Mouse (Mus musculus): ENCODE measurements at regions not wholly inside any gene's neighbourhood (a gene's known extent, or its start where the extent isn't known, plus 50 kb on each side); places are given as distances from the start of the nearest gene placed in this dataset.

DNA sequence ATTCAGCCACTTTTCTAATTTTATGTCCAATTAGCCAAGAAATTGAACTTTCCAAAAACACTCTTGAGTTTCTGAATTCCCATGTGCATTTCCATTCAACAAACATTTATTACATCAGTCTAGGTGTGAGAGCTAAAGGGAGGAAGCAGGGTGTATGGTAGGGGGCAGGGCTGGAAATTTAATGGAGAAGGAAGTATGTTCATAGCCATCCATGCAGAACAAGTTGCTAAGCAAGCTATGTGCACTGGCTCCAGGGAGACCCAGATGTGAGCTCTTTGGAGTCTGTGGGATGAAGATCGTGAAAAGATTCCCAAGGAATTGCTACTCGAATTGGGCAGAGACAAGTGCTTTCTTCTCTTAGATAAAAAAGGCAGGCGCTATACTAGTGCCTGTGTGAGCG is 388.2 kb upstream of the Fam92a start:
- no peaks in the 10 kb centered on the region for H3K4me1 ChIP-seq (ENCODE audit: control insufficient read depth in 2 of 2, insufficient read depth in 2 of 2, low read length in 2 of 2, poor library complexity in 1 of 2)
- H3K36me3 ChIP-seq (ENCODE audit: control insufficient read depth, insufficient read depth, low read length, poor library complexity, severe bottlenecking), result no peaks in the 10 kb centered on the region
- no peaks in the 10 kb centered on the region for H3K9me3 ChIP-seq (ENCODE audit: control insufficient read depth, insufficient read depth, low read depth, low read length)
- no peak for DNase-seq (ENCODE audit: low read depth, low spot score)
- H3K9ac ChIP-seq (ENCODE audit: insufficient read depth, low read depth, low read length, poor library complexity, severe bottlenecking), result no peak overlapping the region
- TF ChIP-seq MAFK (IDR thresholded peaks at IDR 0.05; ENCODE audit: insufficient read depth, low read depth, low read length) (no peak), CHD2 (IDR thresholded peaks at IDR 0.05; ENCODE audit: low read depth, low read length) (no peak), HCFC1 (IDR thresholded peaks at IDR 0.05; ENCODE audit: borderline replicate concordance, insufficient read depth, low read length) (no peak), ZC3H11A (IDR thresholded peaks at IDR 0.05; ENCODE audit: borderline replicate concordance, low read depth, low read length) (no peak), ZNF384 (IDR thresholded peaks at IDR 0.05; ENCODE audit: low read depth, low read length) (no peak)
- in situ Hi-C loops (cut with MboI; ENCODE audit: low sequenced_read_pairs in 2 of 2, unreplicated experiment in 2 of 2), result no loop called here
- no peak overlapping the region for H3K27ac ChIP-seq (ENCODE audit: insufficient read depth, low read depth, low read length, poor library complexity, severe bottlenecking)
- no peak overlapping the region for H3K4me3 ChIP-seq (ENCODE audit: insufficient read depth in 1 of 2, low read depth in 1 of 2, low read length in 2 of 2, poor library complexity in 1 of 2, severe bottlenecking in 1 of 2)

DNA sequence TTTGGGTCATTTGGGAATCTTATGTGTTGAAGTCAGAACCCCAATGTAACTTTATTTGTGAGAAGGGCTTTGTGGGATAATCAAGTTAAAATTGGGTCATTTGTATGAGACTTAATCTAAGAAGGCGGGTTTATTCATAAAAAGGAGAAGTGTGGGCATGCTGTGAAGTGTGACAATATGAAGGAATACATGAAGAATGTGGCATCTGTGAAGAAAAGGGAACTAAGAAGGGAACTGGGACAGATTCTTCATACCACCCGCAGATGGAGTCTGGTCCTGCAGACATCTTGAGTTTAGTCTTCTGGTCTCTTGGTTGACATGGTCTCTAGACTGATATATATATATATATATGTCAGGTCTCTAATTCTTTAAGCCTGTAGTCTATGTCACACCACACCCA is 385.3 kb upstream of the Fam92a start:
- no peaks in the 10 kb centered on the region for H3K9me3 ChIP-seq (ENCODE audit: control insufficient read depth, insufficient read depth, low read depth, low read length)
- DNase-seq (ENCODE audit: low read depth, low spot score), result no peak
- H3K4me3 ChIP-seq (ENCODE audit: insufficient read depth in 1 of 2, low read depth in 1 of 2, low read length in 2 of 2, poor library complexity in 1 of 2, severe bottlenecking in 1 of 2), result no peak overlapping the region
- no peaks in the 10 kb centered on the region for H3K4me1 ChIP-seq (ENCODE audit: control insufficient read depth in 2 of 2, insufficient read depth in 2 of 2, low read length in 2 of 2, poor library complexity in 1 of 2)
- TF ChIP-seq CHD2 (IDR thresholded peaks at IDR 0.05; ENCODE audit: low read depth, low read length), result no peak
- in situ Hi-C loops (cut with MboI; ENCODE audit: low sequenced_read_pairs in 2 of 2, unreplicated experiment in 2 of 2), result no loop called here
- H3K27ac ChIP-seq (ENCODE audit: insufficient read depth, low read depth, low read length, poor library complexity, severe bottlenecking), result no peak overlapping the region
- no peak overlapping the region for H3K9ac ChIP-seq (ENCODE audit: insufficient read depth, low read depth, low read length, poor library complexity, severe bottlenecking)
- no peaks in the 10 kb centered on the region for H3K36me3 ChIP-seq (ENCODE audit: control insufficient read depth, insufficient read depth, low read length, poor library complexity, severe bottlenecking)

DNA sequence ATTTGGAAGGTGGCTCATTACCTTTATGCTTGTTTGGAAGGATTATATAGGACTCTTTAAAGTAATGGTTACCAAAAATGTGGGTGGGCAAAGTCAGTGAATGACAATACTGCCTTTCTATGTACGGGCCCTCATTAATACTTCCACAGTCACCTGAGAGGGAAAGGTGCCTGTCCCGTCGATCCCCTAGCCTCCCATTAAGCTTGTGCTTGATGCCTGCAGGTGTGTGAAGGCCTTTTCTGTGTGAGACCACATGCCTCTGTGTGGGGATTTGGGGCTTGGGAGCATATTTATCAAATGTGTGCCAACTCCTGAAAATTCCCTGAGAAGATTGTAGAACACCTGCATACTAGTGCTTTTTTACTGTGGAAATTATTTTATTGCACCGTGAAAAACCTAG is 377.4 kb upstream of the Fam92a start:
- Histone ChIP-seq H3K9ac (ENCODE audit: insufficient read depth, low read depth, low read length, poor library complexity, severe bottlenecking) (no peak overlapping the region), H3K4me3 (ENCODE audit: insufficient read depth in 1 of 2, low read depth in 1 of 2, low read length in 2 of 2, poor library complexity in 1 of 2, severe bottlenecking in 1 of 2) (no peak overlapping the region), H3K36me3 (ENCODE audit: control insufficient read depth, insufficient read depth, low read length, poor library complexity, severe bottlenecking) (no peaks in the 10 kb centered on the region), H3K27ac (ENCODE audit: insufficient read depth, low read depth, low read length, poor library complexity, severe bottlenecking) (no peak overlapping the region), H3K9me3 (ENCODE audit: control insufficient read depth, insufficient read depth, low read depth, low read length) (no peaks in the 10 kb centered on the region), H3K4me1 (ENCODE audit: control insufficient read depth in 2 of 2, insufficient read depth in 2 of 2, low read length in 2 of 2, poor library complexity in 1 of 2) (no peaks in the 10 kb centered on the region)
- in situ Hi-C loops (cut with MboI; ENCODE audit: low sequenced_read_pairs in 2 of 2, unreplicated experiment in 2 of 2), result no loop called here
- no peak for DNase-seq (ENCODE audit: low read depth, low spot score)
- TF ChIP-seq HCFC1 (IDR thresholded peaks at IDR 0.05; ENCODE audit: borderline replicate concordance, insufficient read depth, low read length) (no peak), MAFK (IDR thresholded peaks at IDR 0.05; ENCODE audit: insufficient read depth, low read depth, low read length) (no peak), ZC3H11A (IDR thresholded peaks at IDR 0.05; ENCODE audit: borderline replicate concordance, low read depth, low read length) (no peak), CHD2 (IDR thresholded peaks at IDR 0.05; ENCODE audit: low read depth, low read length) (no peak), ZNF384 (IDR thresholded peaks at IDR 0.05; ENCODE audit: low read depth, low read length) (no peak)

DNA sequence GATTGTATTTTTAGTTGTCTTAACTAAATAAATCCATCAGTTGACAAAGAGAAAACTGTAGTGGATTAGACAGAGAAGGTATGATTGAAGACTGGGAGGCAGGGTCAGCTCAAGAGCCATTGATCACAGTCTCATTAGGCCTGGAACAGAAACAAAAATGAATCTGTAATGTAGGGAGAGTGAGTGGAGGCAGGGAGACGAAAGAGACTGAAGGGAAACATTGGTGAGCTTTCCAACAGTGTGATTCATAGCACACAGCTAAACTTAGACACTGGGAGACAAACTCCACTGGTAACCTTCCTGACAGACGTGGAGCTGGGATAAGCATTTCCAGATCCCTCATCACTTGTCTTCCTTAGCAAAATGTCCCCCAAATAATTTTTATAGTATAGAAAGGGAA is 372.1 kb upstream of the Fam92a start:
- no peaks in the 10 kb centered on the region for H3K4me1 ChIP-seq (ENCODE audit: control insufficient read depth in 2 of 2, insufficient read depth in 2 of 2, low read length in 2 of 2, poor library complexity in 1 of 2)
- H3K27ac ChIP-seq (ENCODE audit: insufficient read depth, low read depth, low read length, poor library complexity, severe bottlenecking), result no peak overlapping the region
- DNase-seq (ENCODE audit: low read depth, low spot score), result no peak
- H3K9ac ChIP-seq (ENCODE audit: insufficient read depth, low read depth, low read length, poor library complexity, severe bottlenecking), result no peak overlapping the region
- no peaks in the 10 kb centered on the region for H3K36me3 ChIP-seq (ENCODE audit: control insufficient read depth, insufficient read depth, low read length, poor library complexity, severe bottlenecking)
- in situ Hi-C loops (cut with MboI; ENCODE audit: low sequenced_read_pairs in 2 of 2, unreplicated experiment in 2 of 2), result no loop called here
- no peaks in the 10 kb centered on the region for H3K9me3 ChIP-seq (ENCODE audit: control insufficient read depth, insufficient read depth, low read depth, low read length)
- TF ChIP-seq CHD2 (IDR thresholded peaks at IDR 0.05; ENCODE audit: low read depth, low read length), result no peak
- TF ChIP-seq HCFC1 (IDR thresholded peaks at IDR 0.05; ENCODE audit: borderline replicate concordance, insufficient read depth, low read length), result no peak
- no peak for TF ChIP-seq ZC3H11A (IDR thresholded peaks at IDR 0.05; ENCODE audit: borderline replicate concordance, low read depth, low read length)
- TF ChIP-seq ZNF384 (IDR thresholded peaks at IDR 0.05; ENCODE audit: low read depth, low read length), result no peak
- TF ChIP-seq MAFK (IDR thresholded peaks at IDR 0.05; ENCODE audit: insufficient read depth, low read depth, low read length), result no peak
- no peak overlapping the region for H3K4me3 ChIP-seq (ENCODE audit: insufficient read depth in 1 of 2, low read depth in 1 of 2, low read length in 2 of 2, poor library complexity in 1 of 2, severe bottlenecking in 1 of 2)

DNA sequence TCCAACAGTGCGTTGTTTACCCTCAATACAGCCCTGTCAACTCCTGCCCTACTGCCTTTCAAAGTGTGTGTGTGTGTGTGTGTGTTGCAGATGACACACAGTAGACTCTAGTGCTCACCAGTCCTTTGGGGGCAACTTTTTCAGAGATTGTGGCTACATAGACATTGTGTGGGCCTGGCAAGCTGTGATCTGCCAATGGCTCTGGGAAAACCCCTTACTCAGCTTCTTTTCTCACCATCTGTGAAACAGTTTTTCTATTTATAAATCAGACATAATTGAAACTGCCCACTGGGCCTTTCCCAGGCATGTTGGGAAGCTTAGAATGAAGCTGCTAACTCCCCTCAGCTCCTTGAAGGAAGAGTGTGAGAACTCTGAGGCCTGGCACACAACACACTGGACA is 369.7 kb upstream of the Fam92a start:
- no peak for TF ChIP-seq ZNF384 (IDR thresholded peaks at IDR 0.05; ENCODE audit: low read depth, low read length)
- no peak for TF ChIP-seq MAFK (IDR thresholded peaks at IDR 0.05; ENCODE audit: insufficient read depth, low read depth, low read length)
- no peak for TF ChIP-seq CHD2 (IDR thresholded peaks at IDR 0.05; ENCODE audit: low read depth, low read length)
- TF ChIP-seq HCFC1 (IDR thresholded peaks at IDR 0.05; ENCODE audit: borderline replicate concordance, insufficient read depth, low read length), result no peak
- no peak for TF ChIP-seq ZC3H11A (IDR thresholded peaks at IDR 0.05; ENCODE audit: borderline replicate concordance, low read depth, low read length)
- H3K9me3 ChIP-seq (ENCODE audit: control insufficient read depth, insufficient read depth, low read depth, low read length), result no peaks in the 10 kb centered on the region
- H3K27ac ChIP-seq (ENCODE audit: insufficient read depth, low read depth, low read length, poor library complexity, severe bottlenecking), result no peak overlapping the region
- no peaks in the 10 kb centered on the region for H3K4me1 ChIP-seq (ENCODE audit: control insufficient read depth in 2 of 2, insufficient read depth in 2 of 2, low read length in 2 of 2, poor library complexity in 1 of 2)
- no peak for DNase-seq (ENCODE audit: low read depth, low spot score)
- no peak overlapping the region for H3K4me3 ChIP-seq (ENCODE audit: insufficient read depth in 1 of 2, low read depth in 1 of 2, low read length in 2 of 2, poor library complexity in 1 of 2, severe bottlenecking in 1 of 2)
- no peak overlapping the region for H3K9ac ChIP-seq (ENCODE audit: insufficient read depth, low read depth, low read length, poor library complexity, severe bottlenecking)
- H3K36me3 ChIP-seq (ENCODE audit: control insufficient read depth, insufficient read depth, low read length, poor library complexity, severe bottlenecking), result no peaks in the 10 kb centered on the region
- in situ Hi-C loops (cut with MboI; ENCODE audit: low sequenced_read_pairs in 2 of 2, unreplicated experiment in 2 of 2), result no loop called here

Data from ES-E14 (cell line).